Mouse (Mus musculus): ENCODE data around the gene Dctn3. TPM values are rescaled to one million over a fixed set of nuclear protein-coding genes. Genes with fewer than 3 reads are reported as not detected.
"Not testable (repeated sequence)": the region's sequence is repeated elsewhere in the genome, so short reads cannot be mapped to it uniquely, and the experiment has no call there.

Dctn3 gene
- polyA plus RNA-seq, 1 experiment from 2014 or later: 323 TPM

DNA sequence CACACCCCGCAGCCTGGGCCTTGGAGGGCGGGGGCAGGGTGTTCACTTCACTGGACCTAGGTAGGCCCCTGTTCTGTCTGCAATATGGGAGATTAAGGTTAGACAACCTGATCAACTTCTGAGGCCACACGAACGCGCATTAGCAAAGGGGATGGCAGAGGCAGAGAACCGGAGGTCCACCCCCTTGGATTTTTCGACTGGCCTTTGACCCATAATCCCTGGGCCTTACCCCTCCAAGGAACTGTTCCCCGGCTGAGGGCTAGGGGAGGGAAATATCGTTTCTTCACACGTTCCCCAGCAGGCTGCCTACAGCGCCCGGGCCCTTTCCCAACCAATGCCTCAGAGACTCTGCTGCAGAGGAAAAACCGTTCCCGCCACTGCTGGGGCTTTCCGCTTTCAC, 26.5 kb downstream of the Dctn3 start:
- not testable (repeated sequence) for H3K4me1 ChIP-seq (ENCODE audit: control insufficient read depth, insufficient read depth, low read depth, low read length); H3K36me3 ChIP-seq (ENCODE audit: control insufficient read depth, insufficient read depth, low read length); H3K27ac ChIP-seq (ENCODE audit: low read depth, low read length); H3K4me2 ChIP-seq (ENCODE audit: low read length); H3K9ac ChIP-seq (ENCODE audit: low read depth, low read length); ATAC-seq; H3K9me3 ChIP-seq (ENCODE audit: control insufficient read depth, low read length); H3K4me3 ChIP-seq (ENCODE audit: low read length); H3K27me3 ChIP-seq (replicated peaks; ENCODE audit: control insufficient read depth, insufficient read depth, low read length)
- WGBS: 10% methylated on average over 12 of the region's 15 CpGs

GRCm38 (mm10) chr4:41695800-41696199, 27.2 kb downstream of the Dctn3 start:
- not testable (repeated sequence) for H3K4me1 ChIP-seq (ENCODE audit: control insufficient read depth, insufficient read depth, low read depth, low read length); ATAC-seq; H3K9me3 ChIP-seq (ENCODE audit: control insufficient read depth, low read length); H3K27me3 ChIP-seq (replicated peaks; ENCODE audit: control insufficient read depth, insufficient read depth, low read length); H3K27ac ChIP-seq (ENCODE audit: low read depth, low read length); H3K36me3 ChIP-seq (ENCODE audit: control insufficient read depth, insufficient read depth, low read length); H3K9ac ChIP-seq (ENCODE audit: low read depth, low read length)
- Histone ChIP-seq H3K4me2 (ENCODE audit: low read length) (peak overlapping the region; percentile 39), H3K4me3 (ENCODE audit: low read length) (peak overlapping the region; percentile 20; the same call in 1 of the 2 replicates)
- 1% methylated on average over 9 of the region's 38 CpGs for WGBS

GRCm38 (mm10) chr4:41693511-41693910, 29.5 kb downstream of the Dctn3 start:
- not testable (repeated sequence) for H3K9ac ChIP-seq (ENCODE audit: low read depth, low read length); H3K27me3 ChIP-seq (replicated peaks; ENCODE audit: control insufficient read depth, insufficient read depth, low read length); H3K27ac ChIP-seq (ENCODE audit: low read depth, low read length); H3K4me3 ChIP-seq (ENCODE audit: low read length); H3K36me3 ChIP-seq (ENCODE audit: control insufficient read depth, insufficient read depth, low read length); ATAC-seq; H3K9me3 ChIP-seq (ENCODE audit: control insufficient read depth, low read length); H3K4me1 ChIP-seq (ENCODE audit: control insufficient read depth, insufficient read depth, low read depth, low read length)
- peak overlapping the region; percentile 5; the same call in 1 of the 2 replicates for H3K4me2 ChIP-seq (ENCODE audit: low read length)
- 7% methylated on average over 4 of the region's 4 CpGs for WGBS

DNA sequence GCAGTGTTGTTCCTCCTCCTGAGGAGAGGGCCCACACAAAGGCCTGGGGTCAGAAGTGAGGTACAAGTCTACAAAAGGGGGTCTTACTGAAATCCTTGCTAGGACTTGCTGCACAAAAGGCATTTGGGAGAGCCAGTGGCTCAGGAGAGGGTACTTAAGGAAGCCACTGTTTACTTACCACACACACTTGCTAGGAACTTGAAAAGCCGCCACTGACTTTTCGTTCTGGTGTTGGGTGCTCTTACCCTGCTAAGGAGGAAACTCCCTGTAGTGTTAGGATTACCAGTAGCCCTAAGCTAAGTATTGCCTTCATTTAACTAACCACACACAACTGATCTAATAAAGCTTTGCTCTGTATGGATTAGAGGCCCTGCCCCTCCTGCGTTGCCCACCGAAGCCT, 33.0 kb downstream of the Dctn3 start:
- no CpG with 5 or more reads among the region's 4 CpGs for WGBS
- ATAC-seq: not testable (repeated sequence)

GRCm38 (mm10) chr4:41688562-41688961, 34.4 kb downstream of the Dctn3 start:
- H3K27ac ChIP-seq (ENCODE audit: low read depth, low read length); H3K9ac ChIP-seq (ENCODE audit: low read depth, low read length); H3K27me3 ChIP-seq (replicated peaks; ENCODE audit: control insufficient read depth, insufficient read depth, low read length); H3K36me3 ChIP-seq (ENCODE audit: control insufficient read depth, insufficient read depth, low read length); H3K4me1 ChIP-seq (ENCODE audit: control insufficient read depth, insufficient read depth, low read depth, low read length); ATAC-seq; H3K4me2 ChIP-seq (ENCODE audit: low read length); H3K9me3 ChIP-seq (ENCODE audit: control insufficient read depth, low read length); H3K4me3 ChIP-seq (ENCODE audit: low read length): not testable (repeated sequence)
- WGBS: 37% methylated on average over 1 of the region's 1 CpGs

More for the DNA sequence above, 33.0 kb downstream of the Dctn3 start:
- not testable (repeated sequence) for H3K4me3 ChIP-seq (ENCODE audit: low read length); H3K4me2 ChIP-seq (ENCODE audit: low read length); H3K9ac ChIP-seq (ENCODE audit: low read depth, low read length); H3K27ac ChIP-seq (ENCODE audit: low read depth, low read length); H3K36me3 ChIP-seq (ENCODE audit: control insufficient read depth, insufficient read depth, low read length); H3K9me3 ChIP-seq (ENCODE audit: control insufficient read depth, low read length); H3K27me3 ChIP-seq (replicated peaks; ENCODE audit: control insufficient read depth, insufficient read depth, low read length); H3K4me1 ChIP-seq (ENCODE audit: control insufficient read depth, insufficient read depth, low read depth, low read length)

- ATAC-seq: 0 out of 2 replicates have a peak, but pooled peaks have one; percentile 14
- H3K4me2 ChIP-seq (ENCODE audit: low read length); H3K36me3 ChIP-seq (ENCODE audit: control insufficient read depth, insufficient read depth, low read length); H3K9me3 ChIP-seq (ENCODE audit: control insufficient read depth, low read length); H3K27ac ChIP-seq (ENCODE audit: low read depth, low read length); H3K27me3 ChIP-seq (replicated peaks; ENCODE audit: control insufficient read depth, insufficient read depth, low read length); H3K4me3 ChIP-seq (ENCODE audit: low read length); H3K9ac ChIP-seq (ENCODE audit: low read depth, low read length): not testable (repeated sequence)
- 14% methylated on average over 5 of the region's 10 CpGs for WGBS
- H3K4me1 ChIP-seq (ENCODE audit: control insufficient read depth, insufficient read depth, low read depth, low read length): peaks cover 12% of the 10 kb centered on the region
Observed at GRCm38 (mm10) chr4:41685882-41686492, 37.0 kb downstream of the Dctn3 start.

- 1% methylated on average over 13 of the region's 14 CpGs for WGBS
- not testable (repeated sequence) for H3K4me2 ChIP-seq (ENCODE audit: low read length)
Observed at GRCm38 (mm10) chr4:41684931-41685453, 38.0 kb downstream of the Dctn3 start.

GRCm38 (mm10) chr4:41684131-41684930, 38.6 kb downstream of the Dctn3 start:
- peak overlapping the region; percentile 6; the same call in 1 of the 2 replicates for H3K4me3 ChIP-seq (ENCODE audit: low read length)

More at GRCm38 (mm10) chr4:41684931-41685453, 38.0 kb downstream of the Dctn3 start:
- H3K4me1 ChIP-seq (ENCODE audit: control insufficient read depth, insufficient read depth, low read depth, low read length): peaks cover 14% of the 10 kb centered on the region
- H3K4me3 ChIP-seq (ENCODE audit: low read length); ATAC-seq; H3K27me3 ChIP-seq (replicated peaks; ENCODE audit: control insufficient read depth, insufficient read depth, low read length); H3K9ac ChIP-seq (ENCODE audit: low read depth, low read length); H3K27ac ChIP-seq (ENCODE audit: low read depth, low read length); H3K36me3 ChIP-seq (ENCODE audit: control insufficient read depth, insufficient read depth, low read length); H3K9me3 ChIP-seq (ENCODE audit: control insufficient read depth, low read length): not testable (repeated sequence)

GRCm38 (mm10) chr4:41683303-41683702, 39.7 kb downstream of the Dctn3 start:
- H3K27me3 ChIP-seq (replicated peaks; ENCODE audit: control insufficient read depth, insufficient read depth, low read length); H3K9me3 ChIP-seq (ENCODE audit: control insufficient read depth, low read length); H3K27ac ChIP-seq (ENCODE audit: low read depth, low read length); H3K36me3 ChIP-seq (ENCODE audit: control insufficient read depth, insufficient read depth, low read length); H3K9ac ChIP-seq (ENCODE audit: low read depth, low read length): not testable (repeated sequence)
- WGBS: 0% methylated on average over 2 of the region's 27 CpGs
- H3K4me1 ChIP-seq (ENCODE audit: control insufficient read depth, insufficient read depth, low read depth, low read length): peaks cover 23% of the 10 kb centered on the region
- peak overlapping the region; percentile 41 for H3K4me2 ChIP-seq (ENCODE audit: low read length)
- peak; percentile 17 for ATAC-seq
- peak overlapping the region; percentile 20; the same call in 1 of the 2 replicates for H3K4me3 ChIP-seq (ENCODE audit: low read length)

More at GRCm38 (mm10) chr4:41684131-41684930, 38.6 kb downstream of the Dctn3 start:
- ATAC-seq: peak; percentile 32; the same call in 1 of the 2 replicates
- H3K9ac ChIP-seq (ENCODE audit: low read depth, low read length); H3K9me3 ChIP-seq (ENCODE audit: control insufficient read depth, low read length); H3K27me3 ChIP-seq (replicated peaks; ENCODE audit: control insufficient read depth, insufficient read depth, low read length); H3K36me3 ChIP-seq (ENCODE audit: control insufficient read depth, insufficient read depth, low read length); H3K27ac ChIP-seq (ENCODE audit: low read depth, low read length): not testable (repeated sequence)
- peak overlapping the region; percentile 34 for H3K4me2 ChIP-seq (ENCODE audit: low read length)
- H3K4me1 ChIP-seq (ENCODE audit: control insufficient read depth, insufficient read depth, low read depth, low read length): peaks cover 18% of the 10 kb centered on the region
- WGBS: 2% methylated on average over 17 of the region's 27 CpGs

Data from hindbrain, embryonic 16.5 days (tissue).